Mouse (Mus musculus): ENCODE data around the gene Iqgap2. TPM values are rescaled to one million over a fixed set of nuclear protein-coding genes. Genes with fewer than 3 reads are reported as not detected.

Iqgap2 gene
- polyA plus RNA-seq, 1 experiment = 8.9 TPM

DNA sequence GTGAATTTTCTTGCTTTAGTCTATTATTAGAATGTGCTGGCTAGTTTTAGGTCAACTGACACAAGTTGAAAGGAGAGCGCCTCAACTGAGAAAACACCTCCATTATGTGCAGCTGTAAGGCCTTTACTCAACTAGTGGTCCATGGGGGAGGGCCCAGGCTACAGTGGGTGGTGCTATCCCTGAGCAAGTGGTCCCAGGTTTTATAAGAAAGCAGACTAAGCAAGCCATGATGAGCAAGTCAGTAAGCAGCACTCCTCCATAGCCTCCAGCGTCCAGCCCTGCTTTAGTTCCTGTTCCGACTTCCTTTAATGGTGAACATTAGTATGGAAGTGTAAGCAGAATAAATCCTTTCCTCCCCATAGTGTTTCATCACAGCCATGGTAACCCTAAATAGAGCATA, 11.0 kb upstream of the Iqgap2 start:
- TF ChIP-seq CTCF (IDR thresholded peaks at IDR 0.05; ENCODE audit: extremely low read depth, insufficient read depth, low read length) = no peak
- no peak for TF ChIP-seq POLR2A (IDR thresholded peaks at IDR 0.05; ENCODE audit: extremely low read depth, insufficient read depth, low read length)
- no peak overlapping the region for H3K4me3 ChIP-seq (ENCODE audit: insufficient read depth, low read length)
- H3K4me1 ChIP-seq (ENCODE audit: control insufficient read depth, insufficient read depth, low read length) = no peaks in the 10 kb centered on the region
- H3K27ac ChIP-seq (ENCODE audit: insufficient read depth, low read length) = no peak overlapping the region

DNA sequence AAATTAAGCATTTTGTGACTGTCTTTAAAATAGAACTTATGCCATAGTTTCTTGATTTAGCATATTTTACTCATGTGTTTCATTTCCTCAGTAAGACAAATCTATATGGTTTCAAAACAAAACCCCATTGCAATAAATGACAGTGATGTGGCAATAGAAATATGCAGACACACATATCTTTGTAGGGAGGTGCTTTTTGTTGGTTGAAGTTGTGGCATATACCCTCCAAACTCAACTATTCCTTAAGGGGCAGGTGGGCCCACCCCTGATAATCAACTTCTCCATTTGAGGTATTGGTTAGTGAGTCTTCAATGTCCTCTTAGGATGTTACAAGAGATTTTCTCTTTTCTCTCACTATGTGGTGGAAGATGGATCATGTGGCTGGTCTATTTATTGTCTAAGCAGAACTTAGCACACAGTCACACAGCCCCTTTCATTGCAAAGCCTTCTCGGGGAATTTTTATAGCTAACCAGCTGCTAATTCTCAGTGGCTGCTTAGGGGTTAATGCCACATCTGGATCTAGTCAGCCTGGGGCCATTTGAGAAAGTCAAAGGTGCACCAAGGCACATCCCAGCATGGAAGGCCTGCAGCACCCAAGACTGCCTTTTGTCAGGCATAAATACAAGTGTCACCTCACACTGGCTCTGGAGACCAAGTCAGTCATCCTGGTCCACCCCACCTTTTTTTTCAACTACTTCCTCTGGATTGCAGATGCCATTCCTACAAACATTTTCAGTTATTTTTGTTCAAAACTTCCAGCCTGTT, 8.3 kb upstream of the Iqgap2 start:
- no peak for TF ChIP-seq POLR2A (IDR thresholded peaks at IDR 0.05; ENCODE audit: extremely low read depth, insufficient read depth, low read length)
- TF ChIP-seq CTCF (IDR thresholded peaks at IDR 0.05; ENCODE audit: extremely low read depth, insufficient read depth, low read length) = no peak
- Histone ChIP-seq H3K4me1 (ENCODE audit: control insufficient read depth, insufficient read depth, low read length) (no peaks in the 10 kb centered on the region), H3K4me3 (ENCODE audit: insufficient read depth, low read length) (no peak overlapping the region), H3K27ac (ENCODE audit: insufficient read depth, low read length) (no peak overlapping the region)

DNA sequence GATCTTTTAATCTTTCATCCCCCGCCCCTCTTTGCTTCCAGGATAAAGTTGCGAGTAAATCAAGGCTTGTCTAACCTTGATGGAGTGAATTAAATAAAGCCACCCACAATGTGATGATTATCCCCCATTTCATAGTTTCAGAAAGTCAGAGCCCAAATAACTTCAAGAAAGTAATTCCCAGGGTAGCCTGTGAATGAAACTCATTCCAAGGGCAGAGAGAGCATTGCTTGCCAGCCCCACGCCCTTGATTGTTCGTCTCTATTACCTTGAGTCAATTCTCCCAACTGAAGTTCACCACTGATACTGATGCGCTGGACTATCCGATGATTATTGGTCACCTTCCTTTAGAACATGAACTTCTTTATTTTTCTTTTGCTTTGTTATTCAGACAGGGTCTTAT, 4.8 kb upstream of the Iqgap2 start:
- Histone ChIP-seq H3K4me3 (ENCODE audit: insufficient read depth, low read length) (no peak overlapping the region), H3K4me1 (ENCODE audit: control insufficient read depth, insufficient read depth, low read length) (no peaks in the 10 kb centered on the region), H3K27ac (ENCODE audit: insufficient read depth, low read length) (no peak overlapping the region)
- TF ChIP-seq POLR2A (IDR thresholded peaks at IDR 0.05; ENCODE audit: extremely low read depth, insufficient read depth, low read length) = no peak
- no peak for TF ChIP-seq CTCF (IDR thresholded peaks at IDR 0.05; ENCODE audit: extremely low read depth, insufficient read depth, low read length)

DNA sequence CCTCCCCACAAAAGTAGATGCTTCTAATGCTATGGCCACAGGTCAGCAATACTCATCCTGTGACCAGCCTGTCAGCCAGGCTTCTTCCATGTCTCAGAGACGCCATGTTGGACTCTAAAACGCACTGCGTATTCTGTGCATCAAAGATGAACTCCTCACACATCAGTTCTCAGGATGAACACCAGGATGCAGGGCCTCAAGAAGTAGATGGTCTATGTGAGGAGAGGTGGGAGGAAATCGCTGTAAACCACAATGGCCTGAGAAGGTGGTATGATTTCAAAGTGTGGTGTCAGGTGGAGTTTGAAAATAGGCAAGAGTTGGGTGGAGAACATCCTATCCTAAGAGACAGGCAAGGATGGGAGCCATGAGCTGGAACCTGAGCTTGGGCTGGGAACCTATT, 1.4 kb upstream of the Iqgap2 start:
- H3K4me1 ChIP-seq (ENCODE audit: control insufficient read depth, insufficient read depth, low read length) = no peaks in the 10 kb centered on the region
- no peak overlapping the region for H3K4me3 ChIP-seq (ENCODE audit: insufficient read depth, low read length)
- no peak overlapping the region for H3K27ac ChIP-seq (ENCODE audit: insufficient read depth, low read length)
- TF ChIP-seq CTCF (IDR thresholded peaks at IDR 0.05; ENCODE audit: extremely low read depth, insufficient read depth, low read length) = no peak
- no peak for TF ChIP-seq POLR2A (IDR thresholded peaks at IDR 0.05; ENCODE audit: extremely low read depth, insufficient read depth, low read length)

DNA sequence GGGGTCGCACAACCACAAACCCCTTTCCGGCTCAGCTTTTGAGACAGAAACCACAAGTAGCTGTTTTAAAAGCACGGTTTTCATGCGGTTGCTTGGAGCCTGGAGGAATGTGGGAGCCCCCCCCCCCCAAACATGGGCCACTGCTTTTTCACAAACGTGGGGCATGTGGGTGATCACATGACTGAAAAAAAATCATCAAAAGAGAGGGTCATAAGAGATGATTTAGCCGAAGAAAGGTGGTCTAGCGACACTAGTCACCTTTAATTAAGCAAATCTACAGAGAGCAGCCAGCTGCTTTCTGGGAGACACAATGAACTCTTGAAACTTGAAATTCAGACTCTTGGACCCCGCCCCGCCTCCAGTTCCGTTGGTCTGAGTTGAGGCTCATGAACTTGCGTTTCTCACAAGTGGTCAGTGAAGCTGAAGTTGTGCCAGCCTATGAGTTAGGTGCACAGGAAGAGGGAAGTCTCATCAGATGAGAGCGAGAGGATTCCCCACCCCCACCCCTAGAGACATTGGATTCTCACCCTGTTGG, 956 bp upstream of the Iqgap2 start:
- no peak for TF ChIP-seq CTCF (IDR thresholded peaks at IDR 0.05; ENCODE audit: extremely low read depth, insufficient read depth, low read length)
- H3K4me1 ChIP-seq (ENCODE audit: control insufficient read depth, insufficient read depth, low read length) = no peaks in the 10 kb centered on the region
- no peak overlapping the region for H3K27ac ChIP-seq (ENCODE audit: insufficient read depth, low read length)
- peak overlapping the region; percentile 53; the same call in 1 of the 2 replicates for H3K4me3 ChIP-seq (ENCODE audit: insufficient read depth, low read length)

DNA sequence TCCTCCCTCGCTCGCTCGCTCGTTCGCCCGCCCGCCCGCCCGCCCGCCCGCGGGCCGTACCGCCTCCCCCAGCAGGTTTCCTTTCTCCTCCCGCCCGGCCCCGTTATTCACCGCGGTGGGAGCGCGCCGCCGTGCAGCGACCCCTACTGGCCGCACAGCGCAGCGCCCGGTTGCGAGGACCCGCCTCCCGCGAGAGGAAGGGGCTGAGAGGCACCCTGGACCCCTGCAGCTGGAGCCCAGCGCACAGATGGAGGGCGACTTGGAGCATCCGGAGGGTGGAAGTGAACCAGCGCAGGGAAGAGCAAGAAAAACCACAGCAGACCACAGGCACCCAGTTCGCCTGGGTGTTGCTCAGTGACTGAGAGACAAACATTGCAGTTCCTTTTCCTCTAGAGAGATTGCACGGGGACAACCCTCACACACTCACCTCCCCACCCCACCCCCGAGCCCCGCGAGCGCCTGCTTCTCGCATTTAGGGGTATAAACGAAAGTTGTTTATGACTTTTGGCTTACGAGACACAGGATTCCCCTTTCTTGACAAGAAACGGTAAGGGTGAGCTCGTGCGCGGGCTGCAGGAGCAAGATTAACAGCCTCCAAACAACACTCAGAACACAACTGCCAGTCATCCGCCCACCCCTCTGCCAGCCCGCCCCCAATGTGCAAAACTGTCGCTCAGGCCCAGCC, 346 bp upstream of the Iqgap2 start:
- peak overlapping the region; percentile 53 for H3K4me3 ChIP-seq (ENCODE audit: insufficient read depth, low read length)
- no peak overlapping the region for H3K27ac ChIP-seq (ENCODE audit: insufficient read depth, low read length)
- no peaks in the 10 kb centered on the region for H3K4me1 ChIP-seq (ENCODE audit: control insufficient read depth, insufficient read depth, low read length)
- TF ChIP-seq CTCF (IDR thresholded peaks at IDR 0.05; ENCODE audit: extremely low read depth, insufficient read depth, low read length) (peak; percentile 47), POLR2A (IDR thresholded peaks at IDR 0.05; ENCODE audit: extremely low read depth, insufficient read depth, low read length) (no peak)

DNA sequence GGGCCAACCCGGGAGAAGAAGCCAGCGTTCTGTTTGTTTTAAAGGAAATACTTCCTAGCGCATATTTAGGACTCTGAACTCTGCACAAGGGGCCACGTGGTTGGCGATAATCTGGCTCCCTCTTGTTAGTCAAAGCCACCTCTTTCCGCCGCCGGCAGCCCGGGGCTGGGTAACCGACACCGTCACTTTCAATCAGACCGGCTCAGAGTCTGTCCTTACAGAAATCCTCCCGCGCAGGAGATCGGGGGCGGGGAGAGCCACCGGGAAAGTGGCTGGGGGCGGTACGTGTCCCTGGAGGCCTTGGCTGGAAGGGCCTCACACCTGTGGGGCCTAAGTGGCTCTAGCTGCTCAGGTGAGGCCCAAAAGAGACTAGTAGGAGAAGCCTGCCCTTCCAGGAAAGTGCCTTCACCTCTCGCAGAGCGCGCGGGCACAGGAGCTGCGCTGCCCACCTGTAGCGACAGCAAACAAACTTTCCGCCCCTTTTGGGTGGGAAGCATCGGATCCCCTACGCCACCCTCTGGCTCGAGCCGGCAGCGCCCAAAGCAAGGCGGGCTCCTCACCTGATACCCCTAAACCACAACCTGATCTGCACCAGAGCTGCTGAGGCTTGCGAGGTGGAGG, 761 bp downstream of the Iqgap2 start:
- Histone ChIP-seq H3K4me3 (ENCODE audit: insufficient read depth, low read length) (peak overlapping the region; percentile 53), H3K27ac (ENCODE audit: insufficient read depth, low read length) (no peak overlapping the region), H3K4me1 (ENCODE audit: control insufficient read depth, insufficient read depth, low read length) (no peaks in the 10 kb centered on the region)
- TF ChIP-seq CTCF (IDR thresholded peaks at IDR 0.05; ENCODE audit: extremely low read depth, insufficient read depth, low read length) (no peak), POLR2A (IDR thresholded peaks at IDR 0.05; ENCODE audit: extremely low read depth, insufficient read depth, low read length) (no peak)

DNA sequence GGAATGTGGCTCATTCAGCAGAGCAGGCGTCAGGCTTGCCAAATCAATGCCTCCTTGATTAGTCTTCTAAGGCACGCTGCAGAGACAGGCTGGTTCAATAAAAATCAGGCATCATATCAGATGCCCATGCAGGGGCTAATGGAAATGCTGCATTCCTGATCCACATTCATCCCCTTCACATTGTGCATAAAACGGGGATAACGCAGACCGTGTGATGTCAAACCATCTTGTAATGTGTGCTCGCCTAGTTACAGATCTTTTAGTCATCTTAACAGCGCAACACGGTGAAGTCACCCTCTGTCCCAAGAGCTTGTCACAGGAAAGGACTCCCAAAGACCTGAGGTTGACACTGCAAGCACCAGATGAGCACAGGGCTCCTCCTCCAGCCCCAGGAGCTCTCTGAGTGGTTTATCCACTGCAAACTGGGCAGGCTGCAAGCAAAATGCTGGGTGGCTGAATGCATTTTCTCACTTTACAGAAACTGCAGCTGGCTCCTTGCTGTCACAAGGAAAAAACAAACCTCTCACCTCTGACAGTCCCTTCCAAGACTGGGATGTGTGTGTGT, 1.7 kb downstream of the Iqgap2 start:
- Histone ChIP-seq H3K4me1 (ENCODE audit: control insufficient read depth, insufficient read depth, low read length) (no peaks in the 10 kb centered on the region), H3K4me3 (ENCODE audit: insufficient read depth, low read length) (peak overlapping the region; percentile 53), H3K27ac (ENCODE audit: insufficient read depth, low read length) (no peak overlapping the region)
- TF ChIP-seq CTCF (IDR thresholded peaks at IDR 0.05; ENCODE audit: extremely low read depth, insufficient read depth, low read length) = no peak
- TF ChIP-seq POLR2A (IDR thresholded peaks at IDR 0.05; ENCODE audit: extremely low read depth, insufficient read depth, low read length) = no peak

DNA sequence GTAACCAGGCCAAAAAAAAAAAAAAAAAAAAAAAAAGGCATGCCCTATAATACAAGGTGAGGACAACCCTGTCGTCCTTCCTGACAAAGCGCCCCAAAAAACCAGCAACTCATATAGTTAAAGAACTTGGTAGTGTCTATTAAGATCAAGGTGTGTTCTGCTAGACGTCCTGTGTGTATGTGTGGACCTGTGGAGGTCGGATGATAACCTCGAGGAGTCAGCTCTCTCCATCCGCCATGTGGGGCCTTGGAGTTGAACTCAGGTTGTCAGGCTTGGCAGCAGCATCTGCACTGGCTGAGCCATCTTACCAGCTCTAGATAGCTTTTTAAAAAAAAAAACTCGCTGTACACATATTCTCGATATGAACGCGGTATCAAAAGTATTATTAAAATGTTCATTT, 2.4 kb downstream of the Iqgap2 start:
- peak overlapping the region; percentile 53; the same call in 1 of the 2 replicates for H3K4me3 ChIP-seq (ENCODE audit: insufficient read depth, low read length)

More for the DNA sequence above, 2.4 kb downstream of the Iqgap2 start:
- Histone ChIP-seq H3K27ac (ENCODE audit: insufficient read depth, low read length) (no peak overlapping the region), H3K4me1 (ENCODE audit: control insufficient read depth, insufficient read depth, low read length) (no peaks in the 10 kb centered on the region)
- TF ChIP-seq CTCF (IDR thresholded peaks at IDR 0.05; ENCODE audit: extremely low read depth, insufficient read depth, low read length) = no peak
- TF ChIP-seq POLR2A (IDR thresholded peaks at IDR 0.05; ENCODE audit: extremely low read depth, insufficient read depth, low read length) = no peak

Measured in cortical plate, adult 2 months (tissue).